Comparison of ENCODE assay signal across 11 mouse cellular contexts in the genomic region with DNA sequence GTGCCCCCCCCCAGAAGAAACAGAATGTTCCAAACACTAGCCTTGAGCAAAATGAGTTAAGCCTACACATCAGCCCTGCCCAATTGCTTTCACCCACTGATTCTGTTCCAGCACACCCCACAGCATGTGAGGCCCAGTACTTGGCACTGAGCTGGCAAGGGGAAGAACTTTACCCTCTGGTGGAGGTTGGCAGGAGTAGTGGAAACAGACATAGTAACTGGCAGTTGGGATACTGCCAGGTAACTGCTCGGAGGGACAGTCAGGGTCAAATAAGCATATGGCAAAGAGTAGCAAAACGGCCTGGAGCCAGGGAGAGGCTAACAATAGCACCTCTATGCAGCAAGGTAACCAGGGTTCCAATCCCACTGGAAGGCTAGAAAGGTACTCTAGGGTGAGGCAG. TPM values are rescaled to one million over a fixed set of nuclear protein-coding genes. Genes with fewer than 3 reads are reported as not detected.
DNase-seq lines count a peak whose midpoint lies in the region; ATAC-seq lines count a peak whose summit lies in the region.
"Had no signal": no experiment of that assay in that cellular context is flagged by ENCODE, and none has a peak within 500 bp of the region (broad histone marks: within the 10 kb centered on the region; RNA-seq: fewer than 3 reads in every experiment).

No protein-coding gene starts in this region.

- peak; percentile 30; the same call in 1 of the 2 replicates for ATAC-seq in hindbrain, embryonic 15.5 days (ENCODE audit: low FRiP score, low read depth)
- ATAC-seq in hindbrain, embryonic 14.5 days (ENCODE audit: low FRiP score): no peak
- ATAC-seq in erythroid progenitor cell, adult 5-6 weeks (replicated peaks; ENCODE audit: low FRiP score, poor library complexity, severe bottlenecking): no peak

- no peak overlapping the region for H3K4me2 ChIP-seq in hindbrain, embryonic 15.5 days
- H3K4me2 ChIP-seq in hindbrain, embryonic 14.5 days (replicated peaks): no peak overlapping the region
- H3K4me2 ChIP-seq: liver, embryonic 13.5 days had no signal

- no peaks in the 10 kb centered on the region for H3K9me3 ChIP-seq in hindbrain, embryonic 15.5 days
- no peaks in the 10 kb centered on the region for H3K9me3 ChIP-seq in hindbrain, embryonic 14.5 days (ENCODE audit: control insufficient read depth, low read length)
- H3K9me3 ChIP-seq: liver, embryonic 13.5 days; midbrain, embryonic 10.5 days had no signal

- 67% methylated on average over 2 of the region's 2 CpGs for WGBS in hindbrain, embryonic 15.5 days
- 59% methylated on average over 2 of the region's 2 CpGs for WGBS in hindbrain, embryonic 14.5 days

- DNase-seq in hindbrain, embryonic 14.5 days (ENCODE audit: low spot score): no peak
- DNase-seq in adipocyte (ENCODE audit: low spot score): peak; percentile 93
- DNase-seq in fat pad, adult 2 months (ENCODE audit: extremely low read depth, low read depth, low spot score): peak; percentile 69
- peak; percentile 87 to 93 for DNase-seq in kidney, adult 8-10 months
- no peak for DNase-seq in c-Kit-positive CD71-positive TER-119-positive erythroid progenitor cells, embryonic 14.5 days (ENCODE audit: low spot score)
- DNase-seq: liver, embryonic 13.5 days had no signal

- no peak overlapping the region for H3K9ac ChIP-seq in hindbrain, embryonic 15.5 days
- no peak overlapping the region for H3K9ac ChIP-seq in hindbrain, embryonic 14.5 days
- H3K9ac ChIP-seq: liver, embryonic 13.5 days had no signal

- no peaks in the 10 kb centered on the region for H3K4me1 ChIP-seq in hindbrain, embryonic 15.5 days (replicated peaks)
- no peaks in the 10 kb centered on the region for H3K4me1 ChIP-seq in hindbrain, embryonic 14.5 days (replicated peaks; ENCODE audit: control insufficient read depth, insufficient read depth, low read length)
- H3K4me1 ChIP-seq: liver, embryonic 13.5 days; midbrain, embryonic 10.5 days had no signal

- no peaks in the 10 kb centered on the region for H3K27me3 ChIP-seq in hindbrain, embryonic 15.5 days
- H3K27me3 ChIP-seq in hindbrain, embryonic 14.5 days (ENCODE audit: control insufficient read depth, insufficient read depth, low read length): no peaks in the 10 kb centered on the region
- H3K27me3 ChIP-seq: liver, embryonic 13.5 days had no signal

- H3K36me3 ChIP-seq in hindbrain, embryonic 15.5 days: no peaks in the 10 kb centered on the region
- H3K36me3 ChIP-seq in hindbrain, embryonic 14.5 days (replicated peaks; ENCODE audit: control insufficient read depth, insufficient read depth): no peaks in the 10 kb centered on the region
- H3K36me3 ChIP-seq: liver, embryonic 13.5 days; midbrain, embryonic 10.5 days had no signal

- no peak overlapping the region for H3K27ac ChIP-seq in hindbrain, embryonic 15.5 days (replicated peaks)
- no peak overlapping the region for H3K27ac ChIP-seq in hindbrain, embryonic 14.5 days
- H3K27ac ChIP-seq: liver, embryonic 13.5 days; midbrain, embryonic 10.5 days had no signal

- H3K4me3 ChIP-seq in hindbrain, embryonic 15.5 days: no peak overlapping the region
- no peak overlapping the region for H3K4me3 ChIP-seq in hindbrain, embryonic 14.5 days (replicated peaks; ENCODE audit: low read length)
- H3K4me3 ChIP-seq: liver, embryonic 13.5 days; midbrain, embryonic 10.5 days had no signal

RNA-seq across cellular contexts. Expression of a gene that starts 7.2 kb away (rescaled TPM):
- 41.9 and 44.1 TPM in 2 replicates for polyA plus RNA-seq in hindbrain, embryonic 15.5 days (2015; fragmentation: Nextera tagmentation; extraction: Ambion mirVana)
- polyA plus RNA-seq in hindbrain, embryonic 14.5 days (2014; fragmentation: Nextera tagmentation; extraction: Ambion mirVana): 29.9 and 34.6 TPM in 2 replicates
- total RNA-seq in erythroid progenitor cell, adult 5-6 weeks (2015; ENCODE audit: low replicate concordance): 13.0 and 17.2 TPM in 2 replicates
- total RNA-seq in erythroid progenitor cell, adult 5-6 weeks (2017; ENCODE audit: low replicate concordance): 21.9 and 27.5 TPM in 2 replicates

RNA-seq across cellular contexts. Expression of a gene that starts 8.0 kb away (rescaled TPM):
- polyA plus RNA-seq in hindbrain, embryonic 15.5 days (2015; fragmentation: Nextera tagmentation; extraction: Ambion mirVana): not detected in 2 replicates
- not detected in 2 replicates for polyA plus RNA-seq in hindbrain, embryonic 14.5 days (2014; fragmentation: Nextera tagmentation; extraction: Ambion mirVana)
- not detected in 2 replicates for total RNA-seq in erythroid progenitor cell, adult 5-6 weeks (2015; ENCODE audit: low replicate concordance)
- total RNA-seq in erythroid progenitor cell, adult 5-6 weeks (2017; ENCODE audit: low replicate concordance): not detected in 2 replicates
- total RNA-seq: gastrocnemius, postnatal 36 days; neutrophil, adult 5-6 weeks had no signal
- polyA plus RNA-seq: liver, embryonic 13.5 days; midbrain, embryonic 10.5 days had no signal

RNA-seq across cellular contexts. Expression of a gene that starts 10.9 kb away (rescaled TPM):
- 0.06 and 0.26 TPM in 2 replicates for polyA plus RNA-seq in hindbrain, embryonic 15.5 days (2015; fragmentation: Nextera tagmentation; extraction: Ambion mirVana)
- 0.24 and 0.35 TPM in 2 replicates for polyA plus RNA-seq in hindbrain, embryonic 14.5 days (2014; fragmentation: Nextera tagmentation; extraction: Ambion mirVana)
- not detected in 2 replicates for total RNA-seq in erythroid progenitor cell, adult 5-6 weeks (2015; ENCODE audit: low replicate concordance)
- not detected in 2 replicates for total RNA-seq in erythroid progenitor cell, adult 5-6 weeks (2017; ENCODE audit: low replicate concordance)
- total RNA-seq: neutrophil, adult 5-6 weeks had no signal
- polyA plus RNA-seq: midbrain, embryonic 10.5 days had no signal

RNA-seq across cellular contexts. Expression of a gene that starts 56.4 kb away (rescaled TPM):
- polyA plus RNA-seq in hindbrain, embryonic 15.5 days (2015; fragmentation: Nextera tagmentation; extraction: Ambion mirVana): 1.7 and 5.8 TPM in 2 replicates
- polyA plus RNA-seq in hindbrain, embryonic 14.5 days (2014; fragmentation: Nextera tagmentation; extraction: Ambion mirVana): 2.5 and 2.6 TPM in 2 replicates
- 77.8 and 91.8 TPM in 2 replicates for total RNA-seq in erythroid progenitor cell, adult 5-6 weeks (2015; ENCODE audit: low replicate concordance)
- 54.4 and 79.4 TPM in 2 replicates for total RNA-seq in erythroid progenitor cell, adult 5-6 weeks (2017; ENCODE audit: low replicate concordance)

Comparison
In these comparisons a context has a peak if more than half of its experiments do, and no peak if none do; other contexts are left out.
1. DNase-seq: peak in adipocyte (single experiment), fat pad, adult 2 months (single experiment) and kidney, adult 8-10 months (2 of 2); none in hindbrain, embryonic 14.5 days (single experiment) and c-Kit-positive CD71-positive TER-119-positive erythroid progenitor cells, embryonic 14.5 days (single experiment).